Mouse (Mus musculus) hindbrain, embryonic 12.5 days (tissue): ENCODE results near the gene Tdrd9. TPM values are rescaled to one million over a fixed set of nuclear protein-coding genes. Genes with fewer than 3 reads are reported as not detected.

Experiments
- ATAC-seq: fragments of 200-750 bp; cut with Nextera tagmentation; 2 replicates; pipeline ENCODE4 v1.8.0; 2017; ENCODE audit warnings: moderate TSS enrichment; ENCODE audit not compliant: low FRiP score
- H3K27ac ChIP-seq: fragments of 300-500 bp; sonication (generic); 2 replicates; pipeline ENCODE4 v1.5.1; 2016; ENCODE audit warnings: mild to moderate bottlenecking
- H3K27me3 ChIP-seq: fragments of 300-500 bp; sonication (generic); 2 replicates; pipeline ENCODE4 v1.6.1; 2016; ENCODE audit warnings: mild to moderate bottlenecking
- H3K36me3 ChIP-seq: fragments of 300-500 bp; sonication (generic); 2 replicates; pipeline ENCODE4 v1.6.1; 2016; ENCODE audit warnings: mild to moderate bottlenecking
- H3K4me1 ChIP-seq: fragments of 300-500 bp; sonication (generic); 2 replicates; pipeline ENCODE4 v1.6.1; 2016
- H3K4me2 ChIP-seq: fragments of 300-500 bp; sonication (generic); replicated peaks from 2 replicates; pipeline ENCODE4 v1.6.1; 2016; ENCODE audit warnings: mild to moderate bottlenecking
- H3K4me3 ChIP-seq: fragments of 300-500 bp; sonication (generic); 2 replicates; pipeline ENCODE4 v1.5.1; 2016; ENCODE audit warnings: mild to moderate bottlenecking
- H3K9ac ChIP-seq: fragments of 300-500 bp; sonication (generic); 2 replicates; pipeline ENCODE4 v1.6.1; 2016; ENCODE audit warnings: mild to moderate bottlenecking, moderate library complexity
- H3K9me3 ChIP-seq: fragments of 300-500 bp; sonication (generic); replicated peaks from 2 replicates; pipeline ENCODE4 v1.6.1; 2016; ENCODE audit warnings: mild to moderate bottlenecking
- WGBS: fragments of 180-500 bp; shearing (Covaris S2); methylation state at CpG from one replicate; pipeline ENCODE4 v1.1.7; 2016; 5-methylcytosine and 5-hydroxymethylcytosine counted together
- polyA plus RNA-seq: library from polyadenylated mRNA; unstranded; fragments of >200 nt; fragmentation: Nextera tagmentation; extraction: Ambion mirVana; gene quantifications from 2 replicates; pipeline ENCODE4 v1.2.1, GENCODE M21; 2016

Tdrd9 gene
- 0.36 and 0.63 TPM in 2 replicates for polyA plus RNA-seq

DNA sequence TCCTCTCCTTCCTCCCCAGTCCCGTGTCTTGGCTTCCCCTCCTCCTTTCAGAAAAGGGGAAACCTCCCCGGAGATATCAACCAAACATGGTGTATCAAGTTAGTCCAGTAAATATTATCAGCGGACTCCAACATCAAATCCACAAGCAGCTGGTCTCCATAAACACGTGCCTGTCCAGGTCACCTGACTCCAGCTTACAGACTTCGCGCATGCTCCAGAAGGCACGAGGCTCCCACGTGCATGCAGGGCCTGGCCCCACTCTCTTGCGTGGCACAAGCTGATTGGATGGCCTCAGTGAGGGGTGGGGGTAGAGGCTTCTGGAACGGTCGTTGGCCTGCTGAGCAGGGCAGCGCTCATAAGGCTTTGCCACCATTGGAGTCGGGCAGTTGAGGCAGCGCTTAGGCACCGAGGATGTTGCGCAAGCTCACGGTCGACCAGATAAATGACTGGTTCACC lies at the start of gene Tdrd9:
TSS of gene Tdrd9 (plus strand) at position 329 of the 456 bp plus-strand sequence.
- Histone ChIP-seq H3K4me1 (peaks cover under 1% of the 10 kb centered on the region; the same call in 1 of the 2 replicates), H3K4me3 (no peak within 1 kb of the TSS), H3K9me3 (no peaks in the 10 kb centered on the region), H3K27me3 (no peaks in the 10 kb centered on the region), H3K9ac (no peak within 1 kb of the TSS; the same call in 1 of the 2 replicates), H3K4me2 (no peak within 1 kb of the TSS), H3K36me3 (no peaks in the 10 kb centered on the region), H3K27ac (no peak within 1 kb of the TSS)
- no peak for ATAC-seq
- 88% methylated on average over 18 of the region's 18 CpGs for WGBS

DNA sequence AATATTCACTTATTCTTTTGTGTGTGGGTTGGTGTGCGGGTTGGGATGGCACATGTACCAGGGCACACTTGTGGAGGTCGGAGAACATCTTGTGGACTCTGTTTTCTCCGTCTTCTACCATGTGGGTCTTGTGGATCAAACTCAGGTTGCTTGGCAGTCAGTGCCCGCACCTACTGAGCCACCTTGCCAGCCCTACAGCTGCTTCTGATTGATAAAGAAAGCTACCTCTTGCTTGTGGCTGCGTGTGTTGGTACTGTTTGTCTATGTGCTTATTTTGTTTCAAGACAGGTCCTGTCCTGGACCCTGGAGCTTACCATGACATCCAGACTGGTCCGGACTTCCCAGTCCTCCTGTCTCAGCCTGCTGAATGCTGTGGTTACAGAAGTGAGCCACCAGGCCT lies 48.2 kb upstream of the Tdrd9 start:
- no peaks in the 10 kb centered on the region for H3K36me3 ChIP-seq
- H3K4me3 ChIP-seq, result no peak overlapping the region
- H3K4me2 ChIP-seq, result no peak overlapping the region
- no peaks in the 10 kb centered on the region for H3K9me3 ChIP-seq
- no peak overlapping the region for H3K27ac ChIP-seq
- H3K4me1 ChIP-seq, result peaks cover 5% of the 10 kb centered on the region; the same call in 1 of the 2 replicates
- H3K9ac ChIP-seq, result no peak overlapping the region
- no peak for ATAC-seq
- H3K27me3 ChIP-seq, result no peaks in the 10 kb centered on the region
- 94% methylated on average over 6 of the region's 6 CpGs for WGBS

DNA sequence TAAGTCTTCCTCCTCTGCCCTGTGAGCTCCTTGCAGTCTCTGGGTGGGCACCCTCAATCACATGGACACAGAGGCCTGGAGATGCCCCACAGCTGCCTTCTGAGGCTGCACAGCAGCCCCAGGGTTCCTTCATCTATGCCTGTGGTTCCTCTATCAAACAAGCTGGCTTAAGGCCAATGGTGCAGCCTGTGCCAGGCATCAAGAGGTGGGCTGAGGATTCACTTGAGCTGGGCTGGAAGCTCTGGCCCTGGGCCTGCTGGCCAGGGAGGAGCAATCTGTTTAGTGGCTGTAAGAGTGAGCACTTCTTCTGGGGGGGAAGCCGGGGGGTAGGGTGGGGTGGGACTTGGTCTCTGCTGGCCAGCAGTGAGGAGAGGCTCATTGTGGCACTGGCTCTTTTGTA lies 44.0 kb upstream of the Tdrd9 start:
- no peak for ATAC-seq
- 88% methylated on average over 1 of the region's 1 CpGs for WGBS
- no peak overlapping the region for H3K27ac ChIP-seq

DNA sequence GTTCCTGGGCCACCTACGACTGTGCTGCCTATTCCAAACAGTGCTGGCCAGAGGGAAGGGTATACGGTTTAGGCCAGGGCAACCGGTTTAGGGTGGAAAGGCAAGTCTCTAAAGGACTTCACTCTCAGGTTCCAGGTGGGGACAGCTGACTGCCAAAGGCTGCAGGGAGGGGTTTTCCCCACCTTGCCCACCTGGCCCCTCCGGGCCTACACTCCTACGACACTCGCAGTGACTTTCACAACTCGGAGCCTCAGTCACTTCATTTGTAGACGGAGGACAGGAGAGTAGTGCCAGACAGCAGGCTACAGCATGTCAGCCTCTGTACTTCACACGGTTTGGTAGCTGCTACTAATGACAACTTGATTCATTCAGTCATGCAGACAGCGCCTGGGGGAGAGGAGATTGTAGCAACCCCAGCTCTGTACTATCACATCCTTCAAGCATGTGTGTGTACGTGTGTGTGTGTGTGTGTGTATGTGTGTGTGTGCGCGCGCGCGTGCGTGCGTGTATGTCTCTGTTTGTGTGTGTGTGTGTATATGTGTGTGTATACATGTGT lies 42.9 kb upstream of the Tdrd9 start:
- no peak overlapping the region for H3K4me3 ChIP-seq
- 83% methylated on average over 18 of the region's 18 CpGs for WGBS
- no peak for ATAC-seq

More for the DNA sequence above, 44.0 kb upstream of the Tdrd9 start:
- Histone ChIP-seq H3K4me1 (peaks cover 6% of the 10 kb centered on the region), H3K36me3 (no peaks in the 10 kb centered on the region), H3K27me3 (no peaks in the 10 kb centered on the region), H3K4me2 (no peak overlapping the region), H3K9me3 (no peaks in the 10 kb centered on the region), H3K4me3 (no peak overlapping the region), H3K9ac (no peak overlapping the region)

DNA sequence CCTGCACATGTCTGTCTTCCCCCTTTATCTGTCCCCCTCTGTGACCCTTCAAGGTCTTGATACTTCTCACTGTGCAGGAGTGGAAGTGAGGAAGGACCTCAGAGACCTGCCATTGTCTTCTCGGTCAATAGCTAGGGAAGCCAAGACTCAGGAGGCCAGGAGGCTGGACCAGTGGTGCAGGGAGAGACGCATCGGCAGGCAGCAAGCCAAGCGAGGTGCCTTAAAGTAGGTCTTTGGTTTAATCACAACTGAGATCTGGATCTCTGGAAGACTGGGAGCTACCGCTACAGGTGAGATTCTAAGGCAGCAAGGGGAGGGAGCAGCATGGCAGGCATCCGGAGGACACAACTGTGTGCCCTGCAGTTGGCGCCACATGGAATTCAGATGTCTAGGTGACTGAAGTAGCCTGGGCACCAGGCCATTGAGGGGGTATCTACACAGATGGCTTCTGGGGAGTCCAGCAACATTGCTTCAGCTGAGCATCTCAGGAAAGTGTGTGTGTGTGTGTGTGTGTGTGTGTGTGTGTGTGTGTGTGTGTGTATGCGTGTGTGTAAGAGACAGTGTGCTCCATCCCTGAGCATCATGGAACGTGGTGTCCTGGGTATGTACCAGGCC lies 39.8 kb upstream of the Tdrd9 start:
- no peak overlapping the region for H3K27ac ChIP-seq
- no peak overlapping the region for H3K4me3 ChIP-seq
- no peak overlapping the region for H3K9ac ChIP-seq
- H3K27me3 ChIP-seq, result peaks cover 3% of the 10 kb centered on the region; the same call in 1 of the 2 replicates
- no peak for ATAC-seq
- H3K36me3 ChIP-seq, result no peaks in the 10 kb centered on the region
- no peak overlapping the region for H3K4me2 ChIP-seq
- no peaks in the 10 kb centered on the region for H3K9me3 ChIP-seq
- 87% methylated on average over 9 of the region's 9 CpGs for WGBS
- peaks cover 15% of the 10 kb centered on the region for H3K4me1 ChIP-seq

More for the DNA sequence above, 42.9 kb upstream of the Tdrd9 start:
- no peak overlapping the region for H3K9ac ChIP-seq
- no peaks in the 10 kb centered on the region for H3K9me3 ChIP-seq
- H3K27ac ChIP-seq, result no peak overlapping the region
- no peaks in the 10 kb centered on the region for H3K36me3 ChIP-seq
- no peaks in the 10 kb centered on the region; the same call in 1 of the 2 replicates for H3K27me3 ChIP-seq
- peaks cover 12% of the 10 kb centered on the region for H3K4me1 ChIP-seq
- H3K4me2 ChIP-seq, result no peak overlapping the region

DNA sequence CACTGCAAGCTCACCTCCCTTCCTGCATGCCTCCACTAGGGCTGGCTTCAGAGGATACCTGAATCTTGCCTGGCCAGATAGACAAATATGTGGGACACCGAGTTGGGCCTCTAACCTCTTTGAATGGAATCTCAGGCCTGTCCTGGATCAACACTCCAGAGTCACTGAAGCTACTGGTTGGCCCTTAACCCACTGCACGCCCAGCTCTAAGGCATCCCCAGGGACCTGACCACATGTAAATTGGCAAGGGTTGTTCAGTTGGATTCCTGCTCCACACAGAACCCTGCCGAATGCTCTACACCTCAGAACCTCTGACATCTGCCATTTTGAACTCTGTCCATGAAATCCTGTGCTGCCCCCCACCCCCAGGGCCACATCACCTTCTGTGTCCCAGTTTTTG lies 38.8 kb upstream of the Tdrd9 start:
- no peak for ATAC-seq
- WGBS, result 51% methylated on average over 3 of the region's 3 CpGs
- H3K36me3 ChIP-seq, result no peaks in the 10 kb centered on the region
- H3K4me3 ChIP-seq, result no peak overlapping the region
- H3K9ac ChIP-seq, result no peak overlapping the region
- H3K27me3 ChIP-seq, result peaks cover 3% of the 10 kb centered on the region; the same call in 1 of the 2 replicates
- H3K4me1 ChIP-seq, result peaks cover 22% of the 10 kb centered on the region
- no peak overlapping the region for H3K4me2 ChIP-seq
- no peaks in the 10 kb centered on the region for H3K9me3 ChIP-seq
- no peak overlapping the region for H3K27ac ChIP-seq

DNA sequence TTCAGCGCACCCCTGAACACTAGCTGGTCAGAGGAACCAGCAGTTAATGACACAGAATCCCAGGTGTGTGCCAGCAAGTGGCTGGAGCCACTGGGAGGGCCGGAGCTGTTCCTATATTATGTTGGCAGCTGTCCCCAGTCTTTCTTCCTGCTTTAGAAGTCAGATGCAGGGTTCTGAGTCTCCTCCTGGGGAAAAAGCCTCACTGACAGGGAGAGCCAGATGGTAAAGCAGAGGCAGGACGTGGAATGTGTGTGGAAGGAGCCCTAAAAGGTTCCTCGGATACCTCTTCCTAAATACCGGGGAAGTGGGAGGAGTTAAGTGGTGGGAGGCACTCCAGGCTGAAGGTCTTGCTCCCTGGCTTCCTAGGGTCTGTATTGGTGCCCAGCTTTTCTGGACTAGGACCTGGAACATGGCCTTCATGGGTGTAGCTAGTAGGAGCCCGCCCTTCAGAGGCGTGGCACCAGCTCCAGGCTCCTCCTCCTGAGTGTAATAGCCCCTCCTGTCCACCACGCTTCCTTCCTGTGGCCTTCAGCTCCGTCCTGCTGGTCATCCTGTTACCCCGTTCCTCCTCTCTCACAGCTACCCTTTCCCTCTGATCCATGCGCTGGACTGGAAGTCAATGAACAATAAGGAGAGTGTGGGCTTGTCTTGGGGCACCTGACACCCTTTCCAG lies 38.2 kb upstream of the Tdrd9 start:
- H3K36me3 ChIP-seq, result no peaks in the 10 kb centered on the region
- H3K4me1 ChIP-seq, result peaks cover 27% of the 10 kb centered on the region
- H3K27ac ChIP-seq, result no peak overlapping the region
- peaks cover 3% of the 10 kb centered on the region; the same call in 1 of the 2 replicates for H3K27me3 ChIP-seq
- no peak overlapping the region for H3K4me2 ChIP-seq
- WGBS, result 71% methylated on average over 11 of the region's 11 CpGs
- no peak overlapping the region for H3K9ac ChIP-seq
- no peaks in the 10 kb centered on the region for H3K9me3 ChIP-seq
- H3K4me3 ChIP-seq, result no peak overlapping the region
- no peak for ATAC-seq

DNA sequence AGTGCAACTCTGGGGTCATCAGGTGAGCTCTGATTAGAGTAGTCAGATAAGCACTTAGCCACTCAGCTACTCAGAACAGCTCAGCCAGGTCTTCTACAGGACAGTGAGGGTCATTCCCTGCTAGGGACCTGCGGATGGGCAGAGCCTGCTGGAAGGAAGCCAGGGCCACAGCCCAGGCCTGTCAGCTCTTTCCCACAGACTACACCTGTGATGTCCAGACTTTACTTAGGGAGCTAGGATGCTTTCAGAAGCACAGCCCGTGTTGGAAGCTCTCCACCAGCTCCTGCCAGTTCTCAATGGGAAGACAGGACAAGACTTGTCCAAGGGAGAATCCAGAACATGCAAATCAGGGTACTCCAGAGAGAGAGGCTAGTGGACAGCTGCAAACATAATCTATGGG lies 37.4 kb upstream of the Tdrd9 start:
- peaks cover 3% of the 10 kb centered on the region; the same call in 1 of the 2 replicates for H3K27me3 ChIP-seq
- no peak overlapping the region for H3K9ac ChIP-seq
- no peak for ATAC-seq
- no peaks in the 10 kb centered on the region for H3K36me3 ChIP-seq
- 82% methylated on average over 2 of the region's 2 CpGs for WGBS
- no peak overlapping the region for H3K4me3 ChIP-seq
- H3K9me3 ChIP-seq, result no peaks in the 10 kb centered on the region
- no peak overlapping the region for H3K27ac ChIP-seq
- peaks cover 27% of the 10 kb centered on the region for H3K4me1 ChIP-seq
- H3K4me2 ChIP-seq, result no peak overlapping the region

DNA sequence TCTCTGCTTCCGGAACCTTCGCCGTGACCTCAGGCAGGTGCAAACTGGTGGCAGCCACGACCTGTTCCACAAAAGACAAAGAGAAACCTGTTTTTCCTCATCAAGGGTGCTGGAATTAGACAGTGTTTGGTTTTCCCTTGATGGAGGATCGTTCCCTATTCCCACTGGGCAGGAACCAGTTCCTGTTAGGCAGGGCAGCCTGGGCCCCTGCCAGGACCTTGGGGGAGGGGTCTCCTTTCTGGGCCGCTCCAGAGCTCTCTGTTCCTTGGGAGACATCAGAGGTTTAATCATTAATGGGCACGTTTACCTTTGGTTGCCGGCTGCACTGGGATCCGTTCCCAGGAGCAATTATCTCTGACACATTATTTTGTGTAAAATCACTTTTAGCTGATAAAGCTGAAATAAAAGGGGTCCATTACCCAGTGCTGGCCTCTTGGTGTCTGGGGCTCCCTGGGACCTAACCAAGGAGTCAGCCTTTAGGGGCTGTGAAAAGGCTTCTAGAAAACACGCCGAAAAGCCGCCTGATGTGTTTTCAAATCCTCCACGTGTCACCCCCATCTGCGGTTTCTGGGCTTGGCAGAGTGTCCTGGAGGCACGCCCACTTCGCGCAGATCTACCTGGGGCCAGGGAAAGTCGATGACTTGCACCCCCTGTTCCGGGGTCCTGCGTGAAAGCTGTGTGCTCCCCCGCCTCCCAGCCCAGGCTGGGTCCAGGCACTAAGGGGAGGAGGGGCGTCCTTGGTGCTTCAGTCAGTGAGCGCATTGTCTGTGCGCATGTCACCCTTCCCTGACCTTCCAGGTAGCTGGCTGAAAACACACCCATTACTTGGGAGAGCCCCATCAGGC lies 34.4 kb upstream of the Tdrd9 start:
- Histone ChIP-seq H3K27ac (no peak overlapping the region), H3K36me3 (no peaks in the 10 kb centered on the region), H3K9ac (no peak overlapping the region), H3K4me3 (no peak overlapping the region), H3K4me2 (no peak overlapping the region), H3K9me3 (no peaks in the 10 kb centered on the region), H3K4me1 (peaks cover 27% of the 10 kb centered on the region), H3K27me3 (peaks cover 8% of the 10 kb centered on the region; the same call in 1 of the 2 replicates)
- no peak for ATAC-seq
- WGBS, result 45% methylated on average over 24 of the region's 24 CpGs

DNA sequence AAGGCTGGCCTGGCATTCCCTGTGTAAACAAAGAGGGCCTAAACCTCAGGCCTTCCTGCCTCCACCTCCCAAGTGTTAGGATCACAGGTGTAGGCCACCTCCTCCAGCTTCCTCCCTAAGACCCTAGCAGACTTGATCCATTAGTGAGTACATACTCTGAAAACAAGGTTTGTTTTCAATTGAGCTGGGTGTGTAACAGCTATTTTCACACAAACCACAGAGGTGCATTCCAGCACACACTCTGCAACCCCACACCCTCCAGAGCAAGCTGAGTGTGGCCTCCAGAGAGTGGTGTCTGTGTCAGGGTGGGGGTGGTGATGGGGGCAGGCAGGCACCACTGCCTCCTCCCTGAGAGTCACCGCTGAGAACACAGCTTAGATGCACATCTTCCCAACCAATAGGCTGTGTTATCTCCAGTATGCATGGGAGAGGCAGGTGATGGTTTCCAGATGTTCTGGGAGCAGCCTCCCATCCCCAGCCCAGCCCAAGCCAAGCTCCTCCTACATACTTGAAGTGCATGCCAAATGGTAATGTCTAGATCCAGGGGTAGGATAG lies 32.7 kb upstream of the Tdrd9 start:
- H3K36me3 ChIP-seq, result no peaks in the 10 kb centered on the region
- H3K4me2 ChIP-seq, result no peak overlapping the region
- ATAC-seq, result no peak
- H3K27ac ChIP-seq, result peak overlapping the region; percentile 41; the same call in 1 of the 2 replicates
- no peak overlapping the region for H3K4me3 ChIP-seq
- 69% methylated on average over 1 of the region's 1 CpGs for WGBS
- no peak overlapping the region for H3K9ac ChIP-seq
- H3K4me1 ChIP-seq, result peaks cover 18% of the 10 kb centered on the region
- H3K9me3 ChIP-seq, result no peaks in the 10 kb centered on the region
- 0 out of 2 replicates have a peak, but pooled peaks cover 8% of the 10 kb centered on the region for H3K27me3 ChIP-seq

DNA sequence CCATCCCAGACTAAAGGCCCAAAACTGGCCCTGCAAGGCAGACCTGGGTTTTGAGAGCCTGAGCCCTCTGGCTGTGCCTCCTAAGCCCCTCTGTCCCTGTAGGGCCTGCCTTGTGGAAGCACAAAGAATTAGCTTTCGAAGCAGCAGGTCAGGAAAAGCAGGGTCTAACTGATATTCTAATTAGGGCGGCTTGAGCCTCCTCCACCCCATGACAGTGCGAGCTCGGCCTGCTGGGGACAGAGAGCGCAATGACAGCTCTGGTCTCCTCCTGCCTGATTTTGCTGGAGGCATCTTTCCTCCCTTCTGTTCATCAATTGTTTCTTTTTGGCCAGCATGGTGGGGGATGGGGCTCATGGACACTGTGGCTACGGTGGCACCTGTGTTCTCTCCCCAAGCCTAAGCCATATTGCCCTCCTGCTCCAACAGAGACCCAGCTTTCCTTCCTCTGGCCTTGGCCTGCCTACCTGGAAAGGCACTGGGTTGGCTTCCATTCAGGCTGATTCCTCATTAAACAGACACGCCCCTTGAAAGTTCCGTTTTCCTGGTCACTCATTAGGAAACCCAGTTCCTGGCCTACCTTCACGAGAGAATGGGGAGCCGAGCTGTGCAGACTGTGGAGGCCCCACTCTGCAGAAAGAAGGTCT lies 27.8 kb upstream of the Tdrd9 start:
- H3K36me3 ChIP-seq, result no peaks in the 10 kb centered on the region
- no peak overlapping the region for H3K4me2 ChIP-seq
- H3K4me1 ChIP-seq, result no peaks in the 10 kb centered on the region
- H3K9ac ChIP-seq, result no peak overlapping the region
- no peak overlapping the region for H3K4me3 ChIP-seq
- ATAC-seq, result no peak
- no peaks in the 10 kb centered on the region for H3K9me3 ChIP-seq
- no peak overlapping the region for H3K27ac ChIP-seq
- WGBS, result 71% methylated on average over 10 of the region's 10 CpGs
- H3K27me3 ChIP-seq, result 0 out of 2 replicates have a peak, but pooled peaks cover 5% of the 10 kb centered on the region
